Mouse (Mus musculus): ENCODE measurements around the gene Dnajc30.
"Not testable (repeated sequence)": the region's sequence is repeated elsewhere in the genome, so short reads cannot be mapped to it uniquely, and the experiment has no call there.

Gene Dnajc30

DNA sequence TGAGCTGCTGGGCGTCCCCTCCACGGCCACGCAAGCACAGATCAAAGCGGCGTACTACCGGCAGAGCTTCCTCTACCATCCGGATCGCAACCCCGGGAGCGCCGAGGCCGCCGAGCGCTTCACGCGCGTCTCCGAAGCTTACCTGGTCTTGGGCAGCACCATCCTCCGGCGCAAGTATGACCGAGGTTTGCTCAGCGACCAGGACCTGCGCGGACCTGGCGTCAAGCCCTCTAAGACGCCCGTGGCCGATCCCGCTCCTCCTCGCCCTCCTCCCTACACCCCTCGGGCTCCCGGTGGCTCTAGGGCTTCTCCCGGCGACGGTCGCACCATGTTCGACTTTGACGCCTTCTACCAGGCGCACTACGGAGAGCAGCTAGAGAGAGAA, 372 bp downstream of the Dnajc30 start:
- no peak for DNase-seq (ENCODE audit: low read depth, low spot score)

DNA sequence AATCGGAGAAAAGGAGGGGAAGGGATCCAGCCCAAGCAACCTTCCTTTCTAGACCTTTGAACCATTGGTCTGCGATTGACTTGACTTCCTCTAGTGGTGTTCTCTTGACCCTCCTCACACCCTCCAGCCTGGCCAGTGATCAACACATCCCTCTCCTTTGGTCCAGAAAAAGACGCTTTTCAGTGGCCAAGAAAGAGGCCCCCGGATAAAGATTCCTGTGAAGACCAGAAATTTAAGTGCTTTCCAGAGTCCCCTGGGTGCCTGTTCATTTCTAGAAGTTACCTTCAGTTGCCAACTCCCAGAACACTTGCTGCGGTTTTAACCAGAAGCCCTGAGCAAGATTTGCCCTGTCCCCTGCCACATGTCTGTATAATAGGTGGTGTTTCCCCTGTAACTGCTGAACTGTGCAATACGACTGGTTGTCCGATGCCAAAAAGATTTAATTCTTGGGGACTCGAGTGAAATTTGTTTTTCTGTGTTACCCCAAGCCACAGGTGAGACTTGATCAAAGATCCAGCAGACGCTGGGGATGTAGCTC, 976 bp downstream of the Dnajc30 start, which contains the start of gene Bud23:
Bud23 (minus strand) TSS at position 51 of the 538 bp plus-strand sequence.
- DNase-seq (ENCODE audit: low read depth, low spot score) = not testable (repeated sequence)

DNA sequence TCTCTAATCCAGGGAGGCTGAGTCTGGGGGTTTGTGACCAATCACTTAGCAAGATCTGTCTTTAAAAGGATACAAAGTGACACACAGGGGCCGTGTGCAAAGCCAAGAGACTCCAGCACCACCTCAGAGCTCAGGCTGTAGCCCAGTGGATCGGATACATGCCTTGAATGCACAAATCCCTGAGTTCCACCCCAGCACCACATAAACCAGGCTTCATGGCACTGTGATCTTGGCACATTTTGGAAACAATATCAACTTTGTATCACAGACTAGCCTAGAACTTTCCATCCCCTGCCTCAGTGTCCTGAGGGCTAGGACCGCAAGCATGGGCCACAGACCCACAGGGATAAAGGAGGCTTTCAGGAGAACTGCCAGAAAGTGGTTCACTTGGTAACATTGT, 2.0 kb downstream of the Dnajc30 start:
- DNase-seq (ENCODE audit: low read depth, low spot score) = no peak

DNA sequence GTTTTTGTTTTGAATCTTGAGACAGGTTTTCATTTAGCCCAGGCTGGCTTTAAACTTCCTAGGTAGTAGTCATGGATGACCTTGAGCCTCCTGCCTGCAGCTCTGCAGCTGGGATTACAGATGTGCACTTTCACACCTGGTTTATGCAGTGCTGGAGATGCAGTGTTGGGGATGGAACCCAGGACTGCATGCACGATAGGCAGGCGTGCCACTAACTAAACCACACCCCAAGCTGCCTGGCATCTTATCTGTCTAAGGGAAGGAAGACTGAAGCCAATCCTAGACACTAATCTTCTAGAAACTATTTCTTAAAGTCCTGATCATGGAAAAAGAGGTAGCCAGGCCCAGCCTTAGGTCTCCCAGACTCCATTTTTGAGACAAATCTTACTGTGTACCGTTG, 6.4 kb downstream of the Dnajc30 start:
- no peak for DNase-seq (ENCODE audit: low read depth, low spot score)

GRCm38 (mm10) chr5:135072061-135072460, 8.1 kb downstream of the Dnajc30 start:
- DNase-seq (ENCODE audit: low read depth, low spot score) = no peak

DNA sequence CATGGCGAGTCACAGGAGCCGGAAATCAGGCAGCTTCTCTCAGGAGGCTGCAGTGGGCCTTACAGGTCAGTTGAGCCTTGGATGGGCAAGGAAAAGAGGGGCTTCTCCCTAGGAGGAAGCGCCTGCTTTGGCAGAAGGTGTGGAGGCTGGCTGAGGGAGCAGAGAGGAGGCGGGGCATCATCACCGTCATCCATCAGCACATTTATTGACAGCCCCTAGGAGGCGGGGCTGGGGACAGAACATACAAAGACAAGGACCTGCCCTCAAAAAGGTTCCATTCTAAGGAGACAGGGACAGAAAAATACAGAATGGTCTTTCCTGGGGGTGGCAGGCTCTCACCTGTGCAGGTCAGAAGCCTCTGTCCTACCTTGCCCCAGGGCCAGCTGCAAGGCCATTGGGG, 8.7 kb downstream of the Dnajc30 start:
- no peak for DNase-seq (ENCODE audit: low read depth, low spot score)

GRCm38 (mm10) chr5:135073349-135074150, 9.5 kb downstream of the Dnajc30 start:
- no peak for DNase-seq (ENCODE audit: low read depth, low spot score)

DNA sequence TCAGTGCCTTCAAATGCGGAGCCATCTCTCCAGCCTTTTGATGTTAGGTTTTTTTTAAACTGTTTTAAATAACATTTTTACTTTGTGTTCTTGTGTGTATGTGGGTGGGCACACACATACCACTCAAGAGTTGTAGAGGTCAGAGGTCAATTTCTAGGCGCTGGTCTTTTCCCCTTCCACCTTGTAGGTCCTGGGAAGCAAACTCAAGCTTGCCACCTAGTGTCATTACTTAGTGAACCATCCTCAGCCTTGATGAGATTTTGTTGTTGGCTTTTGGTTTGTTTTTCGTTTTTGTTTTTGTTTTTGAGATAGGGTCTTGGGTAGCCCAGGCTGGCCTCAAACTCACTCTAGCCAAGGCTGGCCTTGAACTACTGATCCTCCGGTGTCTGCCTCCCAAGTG, 11.7 kb downstream of the Dnajc30 start:
- DNase-seq (ENCODE audit: low read depth, low spot score) = no peak

- DNase-seq (ENCODE audit: low read depth, low spot score) = no peak
These were observed 12.4 kb downstream of the Dnajc30 start for GRCm38 (mm10) chr5:135076368-135076767.

DNA sequence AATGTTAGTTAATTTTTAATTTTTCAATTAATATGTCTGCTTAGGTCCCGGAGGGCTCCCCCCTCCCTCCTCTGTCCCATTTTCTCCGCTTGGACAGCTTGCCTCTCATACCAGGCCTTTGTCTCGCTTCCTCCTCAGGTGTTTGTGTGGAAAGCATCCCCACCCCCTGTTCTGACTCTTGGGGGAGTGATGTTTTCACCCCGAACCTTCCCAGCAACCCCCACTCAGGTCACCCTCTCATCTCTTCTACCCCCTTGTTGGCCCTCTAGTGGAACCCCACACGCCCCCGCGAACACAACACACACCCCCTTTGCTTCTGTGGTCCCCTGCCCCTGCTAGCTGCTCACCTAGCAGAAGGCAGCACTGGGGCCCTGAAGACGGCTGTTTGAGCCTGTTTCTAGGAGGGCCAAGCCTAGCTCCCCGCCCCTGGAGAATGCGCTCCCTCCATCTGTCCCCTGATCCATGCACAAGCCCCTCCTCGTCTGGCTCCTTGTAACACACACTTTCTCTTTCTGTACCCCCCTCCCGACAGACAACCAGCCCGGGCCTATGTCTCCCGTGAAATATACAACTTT, 13.0 kb downstream of the Dnajc30 start:
- no peak for DNase-seq (ENCODE audit: low read depth, low spot score)

- peak; percentile 73 for DNase-seq (ENCODE audit: low read depth, low spot score)
These were observed 13.8 kb downstream of the Dnajc30 start, which contains the start of gene Vps37d for GRCm38 (mm10) chr5:135077564-135078481. Vps37d (minus strand) TSS chr5:135078266.

GRCm38 (mm10) chr5:135078482-135078810, 14.4 kb downstream of the Dnajc30 start:
- no peak for DNase-seq (ENCODE audit: low read depth, low spot score)

DNA sequence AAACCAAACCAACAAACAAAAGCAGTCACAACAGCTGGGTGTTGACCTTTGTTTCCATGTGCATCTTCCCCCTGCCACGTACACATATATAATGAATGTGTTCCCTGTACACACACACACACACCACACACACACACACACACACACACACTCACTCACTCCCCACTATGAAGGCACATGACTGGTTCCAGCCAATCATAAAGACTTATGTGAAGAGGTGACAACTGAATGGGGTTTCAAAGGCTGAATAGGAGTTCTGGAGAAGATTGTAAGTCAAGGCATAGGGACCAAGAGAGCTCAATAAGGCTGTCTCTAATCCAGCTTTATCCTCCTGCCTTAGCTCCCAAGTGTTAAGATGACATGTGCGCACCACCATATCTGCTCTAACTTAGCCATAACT, 15.6 kb downstream of the Dnajc30 start:
- no peak for DNase-seq (ENCODE audit: low read depth, low spot score)

DNA sequence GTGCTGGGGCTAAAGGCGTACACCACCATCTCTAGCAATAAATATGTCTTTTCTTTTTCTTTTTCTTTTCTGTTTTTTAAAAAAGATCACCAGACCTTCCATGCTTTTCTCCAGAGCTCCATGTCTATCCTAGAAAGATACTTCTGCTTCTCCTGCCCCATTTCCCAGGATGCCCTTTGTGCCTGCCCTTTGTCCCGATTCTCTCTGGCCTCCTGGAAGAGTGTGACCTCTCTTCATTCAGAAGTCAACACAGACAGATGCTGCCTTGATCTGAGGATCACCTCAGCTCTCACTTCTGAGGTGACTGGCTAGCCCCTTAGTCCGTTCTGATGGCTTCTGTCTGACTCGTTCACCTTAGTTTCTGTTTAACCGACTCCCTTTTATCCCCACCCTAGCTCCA, 16.5 kb downstream of the Dnajc30 start:
- no peak for DNase-seq (ENCODE audit: low read depth, low spot score)

GRCm38 (mm10) chr5:135086871-135087270, 22.9 kb downstream of the Dnajc30 start:
- no peak for DNase-seq (ENCODE audit: low read depth, low spot score)

DNA sequence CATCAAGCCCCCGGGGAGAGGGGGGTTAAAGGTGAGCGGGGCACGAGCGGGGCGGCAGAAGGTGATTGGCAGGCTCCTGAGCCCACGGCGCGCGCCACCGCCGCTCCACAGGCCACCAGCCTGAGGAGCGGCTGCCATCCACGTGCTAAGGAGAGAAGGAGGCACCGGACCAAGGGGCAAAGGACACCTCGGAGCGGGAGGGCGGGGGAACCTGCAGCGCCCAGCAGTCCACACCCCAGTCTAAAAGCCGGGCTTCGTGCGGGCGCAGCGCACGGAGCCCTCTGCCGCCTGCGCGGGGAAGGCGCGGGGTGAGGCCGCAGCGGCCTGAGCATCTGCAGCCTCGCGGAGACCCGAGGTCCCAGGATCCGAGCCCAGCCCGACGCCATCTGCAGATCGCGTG, 25.7 kb downstream of the Dnajc30 start, which contains the start of gene Mlxipl:
Mlxipl (plus strand) TSS at position 238 of the 400 bp plus-strand sequence.
- DNase-seq (ENCODE audit: low read depth, low spot score) = no peak

DNA sequence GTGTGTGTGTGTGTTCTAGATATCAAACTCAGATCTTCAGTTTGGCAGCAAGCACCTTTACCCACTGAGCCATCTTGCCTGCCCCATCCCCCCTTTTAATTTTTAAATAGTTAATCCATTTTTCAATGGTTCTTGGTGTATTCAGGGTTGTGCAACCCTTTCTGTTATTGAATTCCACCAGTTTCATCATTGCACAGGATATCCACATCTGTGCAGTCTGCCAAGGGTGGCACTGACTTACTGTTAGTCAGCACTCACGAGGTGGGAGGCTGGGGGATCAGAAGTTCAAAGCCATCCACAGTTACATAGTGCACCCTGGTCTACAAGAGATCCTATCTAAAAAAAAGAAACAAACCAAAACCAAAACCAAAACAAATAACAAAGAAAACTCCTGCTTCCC, 37.0 kb downstream of the Dnajc30 start:
- DNase-seq (ENCODE audit: low read depth, low spot score) = no peak

DNA sequence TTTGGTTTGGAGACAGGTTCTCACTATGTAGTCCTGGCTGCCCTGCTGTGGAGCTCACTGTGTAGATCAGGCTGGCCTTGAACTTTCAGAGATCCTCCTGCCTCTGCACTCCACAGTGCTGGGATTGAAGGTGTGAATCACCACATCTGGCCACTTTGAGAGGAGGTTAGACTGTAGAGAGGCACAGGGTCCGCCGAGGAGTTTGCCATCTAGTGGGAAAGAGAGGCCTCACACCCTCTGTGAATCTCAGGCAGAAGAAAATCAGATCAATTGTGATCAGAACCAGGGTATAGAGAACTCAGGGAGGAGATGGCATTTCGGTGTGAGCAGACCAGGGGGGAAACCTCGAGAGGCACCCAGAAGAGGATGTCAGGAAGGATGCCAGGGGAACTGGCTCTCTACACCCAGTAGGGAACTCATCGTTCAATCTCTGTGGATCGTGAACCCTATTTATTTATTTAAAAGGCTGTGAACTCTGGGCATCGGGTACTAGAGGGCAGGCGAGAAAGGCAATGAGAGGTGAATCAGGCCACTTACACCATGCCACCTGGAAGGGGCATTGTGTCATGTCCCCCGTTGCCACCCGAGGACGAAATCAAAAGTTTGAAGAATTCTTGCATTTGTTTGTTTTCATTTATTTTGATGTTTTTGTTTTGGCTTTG, 40.1 kb downstream of the Dnajc30 start:
- DNase-seq (ENCODE audit: low read depth, low spot score) = no peak

DNA sequence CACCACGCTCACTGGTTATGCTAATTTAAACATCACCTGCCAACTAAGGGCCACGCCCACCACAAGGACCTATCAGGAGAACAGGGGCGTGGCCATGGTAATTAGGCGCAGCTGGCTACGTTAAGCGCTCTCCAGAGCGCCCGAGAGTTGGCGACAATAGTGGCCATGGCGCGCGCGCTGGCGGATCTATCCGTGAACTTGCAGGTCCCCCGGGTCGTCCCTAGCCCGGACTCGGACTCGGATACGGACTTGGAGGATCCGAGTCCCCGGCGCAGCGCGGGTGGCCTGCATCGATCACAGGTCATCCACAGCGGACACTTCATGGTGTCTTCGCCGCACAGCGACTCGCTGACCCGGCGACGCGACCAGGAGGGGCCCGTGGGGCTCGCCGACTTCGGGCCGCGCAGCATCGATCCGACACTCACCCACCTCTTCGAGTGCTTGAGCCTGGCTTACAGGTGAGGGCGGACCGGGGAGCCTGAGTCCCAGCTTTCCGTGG, 42.8 kb downstream of the Dnajc30 start:
- no peak for DNase-seq (ENCODE audit: low read depth, low spot score)

GRCm38 (mm10) chr5:135107521-135108501, 43.8 kb downstream of the Dnajc30 start:
- no peak for DNase-seq (ENCODE audit: low read depth, low spot score)
